Mouse (Mus musculus) heart, embryonic 12.5 days (tissue): ENCODE data around the gene Smad6. TPM values are rescaled to one million over a fixed set of nuclear protein-coding genes. Genes with fewer than 3 reads are reported as not detected.
A peak's percentile ranks its signal among the peaks of the same experiment; 100 is the strongest.

Experiments used
- ATAC-seq: fragments of 200-750 bp; cut with Nextera tagmentation; 2 replicates; pipeline ENCODE4 v1.8.0; 2017; ENCODE audit warnings: moderate TSS enrichment, moderate library complexity; ENCODE audit not compliant: insufficient number of reproducible peaks, low FRiP score
- H3K27ac ChIP-seq: fragments of 300-500 bp; sonication (generic); 2 replicates; pipeline ENCODE4 v1.5.1; 2016; ENCODE audit warnings: mild to moderate bottlenecking, moderate library complexity; ENCODE audit not compliant: poor library complexity, severe bottlenecking
- H3K27me3 ChIP-seq: fragments of 300-500 bp; sonication (generic); replicated peaks from 2 replicates; pipeline ENCODE4 v1.6.1; 2016; ENCODE audit warnings: mild to moderate bottlenecking, moderate library complexity
- H3K36me3 ChIP-seq: fragments of 300-500 bp; sonication (generic); 2 replicates; pipeline ENCODE4 v1.6.1; 2016; ENCODE audit warnings: mild to moderate bottlenecking, moderate library complexity
- H3K4me1 ChIP-seq: fragments of 300-500 bp; sonication (generic); replicated peaks from 2 replicates; pipeline ENCODE4 v1.6.1; 2016; ENCODE audit warnings: mild to moderate bottlenecking
- H3K4me2 ChIP-seq: fragments of 300-500 bp; sonication (generic); 2 replicates; pipeline ENCODE4 v1.6.1; 2016; ENCODE audit warnings: mild to moderate bottlenecking, moderate library complexity
- H3K4me3 ChIP-seq: fragments of 300-500 bp; sonication (generic); 2 replicates; pipeline ENCODE4 v1.5.1; 2016; ENCODE audit warnings: mild to moderate bottlenecking
- H3K9ac ChIP-seq: fragments of 300-500 bp; sonication (generic); 2 replicates; pipeline ENCODE4 v1.6.1; 2016; ENCODE audit warnings: mild to moderate bottlenecking, moderate library complexity
- H3K9me3 ChIP-seq: fragments of 300-500 bp; sonication (generic); replicated peaks from 2 replicates; pipeline ENCODE4 v1.6.1; 2016; ENCODE audit warnings: mild to moderate bottlenecking, moderate library complexity
- WGBS: fragments of 180-500 bp; shearing (Covaris S2); methylation state at CpG from one replicate; pipeline ENCODE4 v1.1.7; 2016; 5-methylcytosine and 5-hydroxymethylcytosine counted together
- polyA plus RNA-seq: library from polyadenylated mRNA; unstranded; fragments of >200 nt; fragmentation: Nextera tagmentation; extraction: Ambion mirVana; gene quantifications from 2 replicates; pipeline ENCODE4 v1.2.1, GENCODE M21; 2016

The Smad6 gene
- 56.2 and 62.8 TPM in 2 replicates for polyA plus RNA-seq

GRCm38 (mm10) chr9:64021853-64022561, at the start of gene Smad6:
Gene Smad6 (minus strand): TSS chr9:64022059.
- no peaks in the 10 kb centered on the region for H3K9me3 ChIP-seq
- H3K9ac ChIP-seq, result peak within 1 kb of the TSS; percentile 100
- H3K27me3 ChIP-seq, result no peaks in the 10 kb centered on the region
- peak within 1 kb of the TSS; percentile 97 for H3K4me2 ChIP-seq
- H3K4me3 ChIP-seq, result peak within 1 kb of the TSS; percentile 77
- H3K4me1 ChIP-seq, result peaks cover 35% of the 10 kb centered on the region
- peak within 1 kb of the TSS; percentile 99 for H3K27ac ChIP-seq
- WGBS, result under 1% methylated on average over 60 of the region's 60 CpGs
- ATAC-seq, result peak; percentile 68
- peaks cover 24% of the 10 kb centered on the region for H3K36me3 ChIP-seq

GRCm38 (mm10) chr9:64070674-64071073, 48.8 kb upstream of the Smad6 start:
- Histone ChIP-seq H3K9me3 (no peaks in the 10 kb centered on the region), H3K27me3 (no peaks in the 10 kb centered on the region), H3K9ac (no peak overlapping the region), H3K4me1 (peaks cover 76% of the 10 kb centered on the region), H3K4me2 (no peak overlapping the region), H3K4me3 (no peak overlapping the region), H3K36me3 (no peaks in the 10 kb centered on the region), H3K27ac (0 out of 2 replicates have a peak overlapping the region, but pooled peaks have one; percentile 55)
- 63% methylated on average over 5 of the region's 5 CpGs for WGBS
- no peak for ATAC-seq

GRCm38 (mm10) chr9:64069131-64069530, 47.3 kb upstream of the Smad6 start:
- H3K4me2 ChIP-seq, result no peak overlapping the region
- H3K36me3 ChIP-seq, result no peaks in the 10 kb centered on the region
- no peaks in the 10 kb centered on the region for H3K27me3 ChIP-seq
- no peak overlapping the region for H3K9ac ChIP-seq
- H3K4me1 ChIP-seq, result peaks cover 76% of the 10 kb centered on the region
- WGBS, result 54% methylated on average over 5 of the region's 5 CpGs
- H3K9me3 ChIP-seq, result no peaks in the 10 kb centered on the region
- H3K27ac ChIP-seq, result peak overlapping the region; percentile 98
- no peak overlapping the region for H3K4me3 ChIP-seq
- ATAC-seq, result no peak

GRCm38 (mm10) chr9:64068571-64068970, 46.7 kb upstream of the Smad6 start:
- 100% methylated on average over 1 of the region's 1 CpGs for WGBS
- H3K9ac ChIP-seq, result peak overlapping the region; percentile 67; the same call in 1 of the 2 replicates
- H3K27me3 ChIP-seq, result no peaks in the 10 kb centered on the region
- no peak for ATAC-seq
- no peak overlapping the region for H3K4me3 ChIP-seq
- H3K36me3 ChIP-seq, result no peaks in the 10 kb centered on the region
- peaks cover 76% of the 10 kb centered on the region for H3K4me1 ChIP-seq
- no peaks in the 10 kb centered on the region for H3K9me3 ChIP-seq
- H3K27ac ChIP-seq, result peak overlapping the region; percentile 98
- no peak overlapping the region for H3K4me2 ChIP-seq

GRCm38 (mm10) chr9:64067787-64068186, 45.9 kb upstream of the Smad6 start:
- ATAC-seq, result no peak
- H3K4me3 ChIP-seq, result no peak overlapping the region
- peak overlapping the region; percentile 67; the same call in 1 of the 2 replicates for H3K9ac ChIP-seq
- H3K36me3 ChIP-seq, result no peaks in the 10 kb centered on the region
- no peaks in the 10 kb centered on the region for H3K9me3 ChIP-seq
- H3K4me2 ChIP-seq, result peak overlapping the region; percentile 45; the same call in 1 of the 2 replicates
- 80% methylated on average over 5 of the region's 5 CpGs for WGBS
- H3K27me3 ChIP-seq, result no peaks in the 10 kb centered on the region
- peaks cover 72% of the 10 kb centered on the region for H3K4me1 ChIP-seq
- peak overlapping the region; percentile 98 for H3K27ac ChIP-seq

- peaks cover 62% of the 10 kb centered on the region for H3K4me1 ChIP-seq
- H3K27ac ChIP-seq, result peak overlapping the region; percentile 95
- ATAC-seq, result peak; percentile 91
- H3K4me2 ChIP-seq, result peak overlapping the region; percentile 67
- 0% methylated on average over 30 of the region's 30 CpGs for WGBS
- peak overlapping the region; percentile 54 for H3K9ac ChIP-seq
- no peaks in the 10 kb centered on the region for H3K36me3 ChIP-seq
- H3K4me3 ChIP-seq, result peak overlapping the region; percentile 25
- no peaks in the 10 kb centered on the region for H3K9me3 ChIP-seq
- H3K27me3 ChIP-seq, result no peaks in the 10 kb centered on the region
Observed at GRCm38 (mm10) chr9:64060033-64060539, 38.2 kb upstream of the Smad6 start.

- H3K4me3 ChIP-seq, result no peak overlapping the region
- no peak overlapping the region for H3K4me2 ChIP-seq
- peak overlapping the region; percentile 95 for H3K27ac ChIP-seq
- 63% methylated on average over 7 of the region's 7 CpGs for WGBS
- peak overlapping the region; percentile 31; the same call in 1 of the 2 replicates for H3K9ac ChIP-seq
- ATAC-seq, result no peak
- no peaks in the 10 kb centered on the region for H3K36me3 ChIP-seq
- H3K27me3 ChIP-seq, result no peaks in the 10 kb centered on the region
- peaks cover 75% of the 10 kb centered on the region for H3K4me1 ChIP-seq
- H3K9me3 ChIP-seq, result no peaks in the 10 kb centered on the region
Observed at GRCm38 (mm10) chr9:64057903-64058650, 36.2 kb upstream of the Smad6 start.

- peak; percentile 27; the same call in 1 of the 2 replicates for ATAC-seq
- H3K4me1 ChIP-seq, result peaks cover 76% of the 10 kb centered on the region
- H3K4me2 ChIP-seq, result no peak overlapping the region
- no peaks in the 10 kb centered on the region for H3K9me3 ChIP-seq
- peak overlapping the region; percentile 33 for H3K27ac ChIP-seq
- no peak overlapping the region for H3K4me3 ChIP-seq
- no peaks in the 10 kb centered on the region for H3K27me3 ChIP-seq
- H3K36me3 ChIP-seq, result no peaks in the 10 kb centered on the region
- no peak overlapping the region for H3K9ac ChIP-seq
- 47% methylated on average over 9 of the region's 9 CpGs for WGBS
Observed at GRCm38 (mm10) chr9:64055162-64055561, 33.3 kb upstream of the Smad6 start.

GRCm38 (mm10) chr9:64053786-64054185, 31.9 kb upstream of the Smad6 start:
- Histone ChIP-seq H3K9me3 (no peaks in the 10 kb centered on the region), H3K27me3 (no peaks in the 10 kb centered on the region), H3K4me2 (0 out of 2 replicates have a peak overlapping the region, but pooled peaks have one; percentile 3), H3K9ac (no peak overlapping the region), H3K4me1 (peaks cover 77% of the 10 kb centered on the region), H3K36me3 (no peaks in the 10 kb centered on the region), H3K4me3 (no peak overlapping the region), H3K27ac (peak overlapping the region; percentile 33)
- 34% methylated on average over 4 of the region's 4 CpGs for WGBS
- ATAC-seq, result no peak

GRCm38 (mm10) chr9:64051241-64051640, 29.4 kb upstream of the Smad6 start:
- Histone ChIP-seq H3K9ac (no peak overlapping the region), H3K27me3 (no peaks in the 10 kb centered on the region), H3K4me3 (no peak overlapping the region), H3K4me2 (no peak overlapping the region), H3K36me3 (no peaks in the 10 kb centered on the region), H3K9me3 (no peaks in the 10 kb centered on the region), H3K4me1 (peaks cover 86% of the 10 kb centered on the region), H3K27ac (peak overlapping the region; percentile 95)
- 64% methylated on average over 2 of the region's 2 CpGs for WGBS
- ATAC-seq, result no peak

GRCm38 (mm10) chr9:64050513-64051065, 28.7 kb upstream of the Smad6 start:
- H3K4me2 ChIP-seq, result peak overlapping the region; percentile 67
- no peaks in the 10 kb centered on the region for H3K36me3 ChIP-seq
- peak overlapping the region; percentile 95 for H3K27ac ChIP-seq
- WGBS, result 8% methylated on average over 8 of the region's 8 CpGs
- H3K4me3 ChIP-seq, result peak overlapping the region; percentile 40; the same call in 1 of the 2 replicates
- peaks cover 91% of the 10 kb centered on the region for H3K4me1 ChIP-seq
- ATAC-seq, result no peak
- H3K9ac ChIP-seq, result peak overlapping the region; percentile 57
- H3K27me3 ChIP-seq, result no peaks in the 10 kb centered on the region
- H3K9me3 ChIP-seq, result no peaks in the 10 kb centered on the region
